ENCODE assay signal across 8 mouse cellular contexts in the genomic region with DNA sequence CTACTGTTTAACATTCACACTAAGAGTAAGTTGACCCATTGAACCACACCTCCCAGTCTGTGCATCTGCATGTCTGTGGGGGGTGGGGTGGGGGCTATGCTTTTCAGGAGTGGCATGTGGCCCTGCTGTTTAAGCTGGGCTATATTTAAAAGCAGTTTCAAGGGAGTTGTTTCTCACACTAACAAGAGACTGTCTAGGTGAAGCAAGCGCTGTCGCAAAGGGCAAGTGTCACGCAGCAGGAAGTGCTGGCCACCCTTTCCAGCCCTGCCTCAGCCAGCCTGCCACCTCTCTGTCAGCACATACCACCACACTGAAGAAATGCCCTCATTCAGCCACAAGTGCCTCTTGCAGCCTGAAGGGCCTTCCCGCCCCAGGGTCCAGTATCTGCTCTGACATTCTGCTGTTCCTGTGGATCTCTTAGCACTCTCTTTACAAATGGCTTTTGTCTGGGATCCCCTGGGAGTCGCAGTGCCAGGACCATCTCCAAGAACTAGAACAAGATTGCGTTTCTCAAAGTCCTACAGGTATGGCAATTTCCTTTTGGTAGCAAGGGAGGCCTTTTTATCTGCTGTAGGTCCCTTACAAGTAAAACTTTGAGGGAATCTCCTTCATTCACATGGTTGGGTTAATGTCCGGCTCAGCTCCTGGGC.
A peak's percentile ranks its signal among the peaks of the same experiment; 100 is the strongest.
DNase-seq lines count a peak whose midpoint lies in the region; ATAC-seq lines count a peak whose summit lies in the region.

No protein-coding gene starts in this region.

- no peak for DNase-seq in kidney, adult 11 months
- no peak for DNase-seq in frontal cortex, postnatal 36 days (ENCODE audit: low spot score in 2 of 2)
- DNase-seq in cerebellum, postnatal 4 days (ENCODE audit: low spot score in 2 of 2), result no peak
- DNase-seq in cerebellum, adult 9-11 months, result no peak

- H3K9me3 ChIP-seq in kidney, embryonic 16.5 days (ENCODE audit: low read length), result no peaks in the 10 kb centered on the region
- no peaks in the 10 kb centered on the region for H3K9me3 ChIP-seq in heart, embryonic 13.5 days
- no peaks in the 10 kb centered on the region for H3K9me3 ChIP-seq in liver, embryonic 12.5 days (replicated peaks)
- H3K9me3 ChIP-seq in neural tube, embryonic 14.5 days (ENCODE audit: control insufficient read depth, low read length), result no peaks in the 10 kb centered on the region

- no peak overlapping the region for H3K4me2 ChIP-seq in kidney, embryonic 16.5 days (replicated peaks; ENCODE audit: low read depth, low read length)
- H3K4me2 ChIP-seq in heart, embryonic 13.5 days, result peak overlapping the region; percentile 68
- H3K4me2 ChIP-seq in liver, embryonic 12.5 days, result peak overlapping the region; percentile 48
- H3K4me2 ChIP-seq in neural tube, embryonic 14.5 days (ENCODE audit: low read depth, low read length), result no peak overlapping the region

- H3K4me3 ChIP-seq in kidney, embryonic 16.5 days (ENCODE audit: low read length), result no peak overlapping the region
- H3K4me3 ChIP-seq in heart, embryonic 13.5 days, result peak overlapping the region; percentile 54
- H3K4me3 ChIP-seq in liver, embryonic 12.5 days, result peak overlapping the region; percentile 25
- no peak overlapping the region for H3K4me3 ChIP-seq in neural tube, embryonic 14.5 days (ENCODE audit: low read depth, low read length)

- no peaks in the 10 kb centered on the region for H3K36me3 ChIP-seq in kidney, embryonic 16.5 days (ENCODE audit: insufficient read depth, low read length)
- H3K36me3 ChIP-seq in heart, embryonic 13.5 days, result no peaks in the 10 kb centered on the region
- H3K36me3 ChIP-seq in liver, embryonic 12.5 days, result no peaks in the 10 kb centered on the region
- H3K36me3 ChIP-seq in neural tube, embryonic 14.5 days (ENCODE audit: control insufficient read depth, insufficient read depth, low read length), result no peaks in the 10 kb centered on the region

- H3K27me3 ChIP-seq in kidney, embryonic 16.5 days (ENCODE audit: insufficient read depth, low read length), result no peaks in the 10 kb centered on the region
- H3K27me3 ChIP-seq in heart, embryonic 13.5 days (replicated peaks), result no peaks in the 10 kb centered on the region
- H3K27me3 ChIP-seq in liver, embryonic 12.5 days (replicated peaks), result no peaks in the 10 kb centered on the region
- no peaks in the 10 kb centered on the region for H3K27me3 ChIP-seq in neural tube, embryonic 14.5 days (ENCODE audit: control insufficient read depth, insufficient read depth, low read length)

- no peak overlapping the region for H3K27ac ChIP-seq in kidney, embryonic 16.5 days (ENCODE audit: low read length)
- H3K27ac ChIP-seq in heart, embryonic 13.5 days (replicated peaks), result peak overlapping the region; percentile 96
- peak overlapping the region; percentile 83 for H3K27ac ChIP-seq in liver, embryonic 12.5 days
- no peak overlapping the region for H3K27ac ChIP-seq in neural tube, embryonic 14.5 days (ENCODE audit: low read depth, low read length)

- 24% methylated on average over 7 of the region's 7 CpGs for WGBS in kidney, embryonic 16.5 days
- WGBS in heart, embryonic 13.5 days, result 6% methylated on average over 7 of the region's 7 CpGs
- 16% methylated on average over 7 of the region's 7 CpGs for WGBS in liver, embryonic 12.5 days (ENCODE audit: insufficient replicate concordance)
- 8% methylated on average over 7 of the region's 7 CpGs for WGBS in neural tube, embryonic 14.5 days

- no peak overlapping the region for H3K9ac ChIP-seq in kidney, embryonic 16.5 days (replicated peaks; ENCODE audit: low read length)
- peak overlapping the region; percentile 81 for H3K9ac ChIP-seq in heart, embryonic 13.5 days
- H3K9ac ChIP-seq in liver, embryonic 12.5 days, result peak overlapping the region; percentile 60
- no peak overlapping the region for H3K9ac ChIP-seq in neural tube, embryonic 14.5 days (replicated peaks; ENCODE audit: low read depth, low read length)

- H3K4me1 ChIP-seq in kidney, embryonic 16.5 days (ENCODE audit: insufficient read depth, low read length), result peaks cover 21% of the 10 kb centered on the region
- H3K4me1 ChIP-seq in heart, embryonic 13.5 days, result peaks cover 38% of the 10 kb centered on the region
- peaks cover 44% of the 10 kb centered on the region for H3K4me1 ChIP-seq in liver, embryonic 12.5 days
- peaks cover 6% of the 10 kb centered on the region; the same call in 1 of the 2 replicates for H3K4me1 ChIP-seq in neural tube, embryonic 14.5 days (ENCODE audit: control insufficient read depth, insufficient read depth, low read length)

- ATAC-seq in kidney, embryonic 16.5 days (ENCODE audit: low FRiP score, low TSS enrichment), result peak; percentile 72
- ATAC-seq in heart, embryonic 13.5 days (ENCODE audit: extremely low read depth, insufficient number of reproducible peaks, low FRiP score, low TSS enrichment), result peak; percentile 68; the same call in 1 of the 2 replicates
- ATAC-seq in liver, embryonic 12.5 days, result peak; percentile 64
- ATAC-seq in neural tube, embryonic 14.5 days (ENCODE audit: low read depth), result peak; percentile 34; the same call in 1 of the 2 replicates

Comparison
In these comparisons a context has a peak if more than half of its experiments do, and no peak if none do; other contexts are left out.
1. H3K27ac ChIP-seq: peak in heart, embryonic 13.5 days (single experiment) and liver, embryonic 12.5 days (single experiment); none in kidney, embryonic 16.5 days (single experiment) and neural tube, embryonic 14.5 days (single experiment).
2. H3K4me2 ChIP-seq: peak in heart, embryonic 13.5 days (single experiment) and liver, embryonic 12.5 days (single experiment); none in kidney, embryonic 16.5 days (single experiment) and neural tube, embryonic 14.5 days (single experiment).
3. H3K4me3 ChIP-seq: peak in heart, embryonic 13.5 days (single experiment) and liver, embryonic 12.5 days (single experiment); none in kidney, embryonic 16.5 days (single experiment) and neural tube, embryonic 14.5 days (single experiment).
4. H3K9ac ChIP-seq: peak in heart, embryonic 13.5 days (single experiment) and liver, embryonic 12.5 days (single experiment); none in kidney, embryonic 16.5 days (single experiment) and neural tube, embryonic 14.5 days (single experiment).
5. Peak in every context shown above with its lines, with median percentiles within 50 percentile points of each other: ATAC-seq.